Mouse (Mus musculus) stomach, postnatal 0 days (tissue): ENCODE data around the gene 1700020N01Rik.

Experiments
- CTCF ChIP-seq: IDR thresholded peaks from 2 replicates; pipeline ENCODE4 v1.5.1; 2016; ENCODE audit warnings: antibody characterized with exemption, low read depth, mild to moderate bottlenecking, moderate library complexity
- EP300 ChIP-seq: optimal IDR thresholded peaks from 2 replicates; pipeline ENCODE3; 2016; ENCODE audit warnings: antibody characterized with exemption

DNA sequence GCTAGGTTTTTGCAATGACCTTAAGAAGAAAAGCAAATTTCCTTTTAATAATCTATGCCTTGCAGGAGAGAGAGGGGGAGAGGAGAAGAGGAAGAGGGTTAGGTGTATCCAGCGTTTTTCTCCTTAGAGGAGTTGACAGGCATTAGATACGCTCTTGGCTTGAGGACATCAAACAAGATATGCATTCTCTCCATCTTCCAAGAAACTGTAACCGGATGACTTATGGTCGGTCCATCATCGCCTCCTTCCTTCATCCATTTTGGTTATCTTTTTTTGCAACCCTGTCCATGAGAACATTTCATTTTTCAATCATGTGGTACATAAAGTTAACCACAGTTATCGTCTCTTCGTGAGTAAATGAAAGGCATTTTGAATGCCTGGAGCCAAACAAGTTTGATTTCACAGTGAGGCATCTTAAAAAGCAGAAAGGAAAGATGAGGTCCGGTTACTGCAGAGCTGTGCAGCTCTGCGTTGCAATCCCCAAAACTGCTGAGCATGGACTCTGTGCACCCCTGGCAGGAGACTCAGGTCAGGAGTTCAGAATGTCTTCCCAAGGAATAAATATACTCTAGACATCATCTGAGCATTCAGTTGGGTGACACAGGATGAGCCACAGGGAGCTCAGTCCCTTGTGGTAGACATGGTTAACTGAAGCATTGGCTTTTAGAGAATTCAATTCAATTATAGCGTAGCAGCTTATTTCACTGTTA is 36.2 kb downstream of the 1700020N01Rik start:
- no peak; the same call in 1 of the 2 replicates for TF ChIP-seq CTCF
- TF ChIP-seq EP300, result no peak
